Mouse (Mus musculus) myocyte (in vitro differentiated cells): Measurements from ENCODE around the gene Nudt7. TPM values are rescaled to one million over a fixed set of nuclear protein-coding genes. Genes with fewer than 3 reads are reported as not detected.

Experiments used
- H3K27me3 ChIP-seq: one replicate; pipeline ENCODE4 v1.6.1; 2011; ENCODE audit not compliant: control insufficient read depth, insufficient read depth, insufficient read length
- H3K36me3 ChIP-seq: one replicate; pipeline ENCODE4 v1.6.1; 2011; ENCODE audit not compliant: control insufficient read depth, insufficient read depth
- H3K4me2 ChIP-seq: one replicate; pipeline ENCODE4 v1.6.1; 2011; ENCODE audit warnings: low read depth, control low read depth
- H3K4me3 ChIP-seq: one replicate; pipeline ENCODE4 v1.5.1; 2011; ENCODE audit warnings: mild to moderate bottlenecking, control low read depth, moderate library complexity
- H3K79me2 ChIP-seq: one replicate; pipeline ENCODE4 v1.6.1; 2011; ENCODE audit not compliant: control insufficient read depth, insufficient read depth
- H3ac ChIP-seq: one replicate; pipeline ENCODE4 v1.6.1; 2011; ENCODE audit not compliant: control insufficient read depth, insufficient read length
- CEBPB ChIP-seq: IDR thresholded peaks from 2 replicates; pipeline ENCODE4 v1.6.1; 2011; ENCODE audit warnings: mild to moderate bottlenecking, moderate library complexity; ENCODE audit not compliant: poor library complexity, insufficient read depth, severe bottlenecking
- E2F4 ChIP-seq: IDR thresholded peaks from one replicate; pipeline ENCODE4 v1.6.1; 2011; ENCODE audit warnings: mild to moderate bottlenecking, control low read depth, moderate library complexity; ENCODE audit not compliant: insufficient read depth
- MAX ChIP-seq: IDR thresholded peaks from one replicate; pipeline ENCODE4 v1.6.1; 2011; ENCODE audit warnings: low read depth, mild to moderate bottlenecking, control low read depth
- MYOD1 ChIP-seq, 3 experiments: IDR thresholded peaks; one replicate each; pipeline ENCODE4 v1.6.1; 2011; ENCODE audit warnings: control low read depth in 2 of 3, low read depth in 2 of 3, mild to moderate bottlenecking in 2 of 3, moderate library complexity in 1 of 3; ENCODE audit not compliant: insufficient read length in 2 of 3, control insufficient read depth in 1 of 3
- MYOG ChIP-seq, 3 experiments: IDR thresholded peaks; one replicate each; pipeline ENCODE4 v1.6.1; 2011; ENCODE audit warnings: control low read depth in 2 of 3, low read depth in 2 of 3, mild to moderate bottlenecking in 2 of 3; ENCODE audit not compliant: insufficient read length in 2 of 3, control insufficient read depth in 1 of 3, insufficient read depth in 1 of 3
- POLR2A ChIP-seq: IDR thresholded peaks from one replicate; pipeline ENCODE4 v1.6.1; 2011; ENCODE audit warnings: low read depth, mild to moderate bottlenecking, control low read depth, moderate library complexity; ENCODE audit not compliant: insufficient read length
- POLR2AphosphoS2 ChIP-seq: IDR thresholded peaks from one replicate; pipeline ENCODE4 v1.6.1; 2011; ENCODE audit warnings: low read depth, control low read depth; ENCODE audit not compliant: insufficient read length
- REST ChIP-seq: IDR thresholded peaks from one replicate; pipeline ENCODE4 v1.6.1; 2011; ENCODE audit warnings: mild to moderate bottlenecking, control low read depth, moderate library complexity; ENCODE audit not compliant: insufficient read depth, insufficient read length
- SRF ChIP-seq: IDR thresholded peaks from one replicate; pipeline ENCODE4 v1.6.1; 2011; ENCODE audit warnings: low read depth; ENCODE audit not compliant: control insufficient read depth, insufficient read length
- TCF12 ChIP-seq: IDR thresholded peaks from one replicate; pipeline ENCODE4 v1.6.1; 2011; ENCODE audit warnings: mild to moderate bottlenecking, control low read depth; ENCODE audit not compliant: poor library complexity, insufficient read depth, severe bottlenecking
- TCF3 ChIP-seq: IDR thresholded peaks from one replicate; pipeline ENCODE4 v1.6.1; 2011; ENCODE audit warnings: low read depth, control low read depth; ENCODE audit not compliant: insufficient read length
- USF1 ChIP-seq: IDR thresholded peaks from one replicate; pipeline ENCODE4 v1.6.1; 2011; ENCODE audit warnings: low read depth, mild to moderate bottlenecking, control low read depth, moderate library complexity
- polyA plus RNA-seq: library from polyadenylated mRNA; unstranded; fragments of >200 nt; fragmentation: generic; extraction: Trizol; gene quantifications from one replicate; pipeline ENCODE4 v1.2.1, GENCODE M21; 2012; ENCODE audit warnings: missing spikeins

The Nudt7 gene
- polyA plus RNA-seq, 1 experiment = not detected

GRCm38 (mm10) chr8:114163871-114164270 lies 30.5 kb downstream of the Nudt7 start:
- H3K4me2 ChIP-seq = no peak overlapping the region
- H3K27me3 ChIP-seq = no peaks in the 10 kb centered on the region
- H3K79me2 ChIP-seq = no peaks in the 10 kb centered on the region
- TF ChIP-seq SRF = no peak
- TF ChIP-seq USF1 = no peak
- no peak for TF ChIP-seq MYOD1 (IDR thresholded peaks at IDR 0.05; ENCODE audit: control insufficient read depth in 1 of 3, insufficient read length in 2 of 3, low read depth in 2 of 3)
- no peak for TF ChIP-seq MYOG (IDR thresholded peaks at IDR 0.05; ENCODE audit: control insufficient read depth in 1 of 3, insufficient read depth in 1 of 3, insufficient read length in 2 of 3, low read depth in 2 of 3)
- TF ChIP-seq POLR2AphosphoS2 = no peak
- TF ChIP-seq REST = no peak
- no peak for TF ChIP-seq MAX
- no peak overlapping the region for H3ac ChIP-seq
- H3K36me3 ChIP-seq = no peaks in the 10 kb centered on the region
- no peak overlapping the region for H3K4me3 ChIP-seq

- Histone ChIP-seq H3K27me3 (no peaks in the 10 kb centered on the region), H3K79me2 (no peaks in the 10 kb centered on the region), H3K4me3 (no peak overlapping the region), H3ac (no peak overlapping the region), H3K4me2 (no peak overlapping the region), H3K36me3 (no peaks in the 10 kb centered on the region)
- TF ChIP-seq REST = no peak
- TF ChIP-seq POLR2A = no peak
Observed at GRCm38 (mm10) chr8:114164444-114165096, 31.2 kb downstream of the Nudt7 start.

GRCm38 (mm10) chr8:114165741-114166140 lies 32.4 kb downstream of the Nudt7 start:
- Histone ChIP-seq H3K36me3 (no peaks in the 10 kb centered on the region), H3K79me2 (no peaks in the 10 kb centered on the region), H3K27me3 (no peaks in the 10 kb centered on the region), H3K4me3 (no peak overlapping the region), H3K4me2 (no peak overlapping the region), H3ac (no peak overlapping the region)
- no peak for TF ChIP-seq SRF
- no peak for TF ChIP-seq POLR2AphosphoS2
- no peak for TF ChIP-seq USF1
- no peak for TF ChIP-seq MAX
- TF ChIP-seq CEBPB = no peak
- TF ChIP-seq TCF12 = no peak
- no peak for TF ChIP-seq MYOD1 (IDR thresholded peaks at IDR 0.05; ENCODE audit: control insufficient read depth in 1 of 3, insufficient read length in 2 of 3, low read depth in 2 of 3)
- TF ChIP-seq POLR2A = no peak

GRCm38 (mm10) chr8:114176721-114177120 lies 43.4 kb downstream of the Nudt7 start:
- Histone ChIP-seq H3ac (no peak overlapping the region), H3K4me2 (no peak overlapping the region), H3K4me3 (no peak overlapping the region), H3K79me2 (no peaks in the 10 kb centered on the region), H3K27me3 (no peaks in the 10 kb centered on the region), H3K36me3 (no peaks in the 10 kb centered on the region)
- no peak for TF ChIP-seq CEBPB
- no peak for TF ChIP-seq E2F4
- TF ChIP-seq POLR2A = no peak
- no peak for TF ChIP-seq REST
- no peak for TF ChIP-seq TCF3
- no peak for TF ChIP-seq POLR2AphosphoS2
- TF ChIP-seq MYOD1 (IDR thresholded peaks at IDR 0.05; ENCODE audit: control insufficient read depth in 1 of 3, insufficient read length in 2 of 3, low read depth in 2 of 3) = no peak
- no peak for TF ChIP-seq MYOG (IDR thresholded peaks at IDR 0.05; ENCODE audit: control insufficient read depth in 1 of 3, insufficient read depth in 1 of 3, insufficient read length in 2 of 3, low read depth in 2 of 3)
- no peak for TF ChIP-seq USF1
- TF ChIP-seq SRF = no peak

GRCm38 (mm10) chr8:114193334-114193733 lies 60.0 kb downstream of the Nudt7 start:
- no peaks in the 10 kb centered on the region for H3K27me3 ChIP-seq
- no peaks in the 10 kb centered on the region for H3K36me3 ChIP-seq
- no peaks in the 10 kb centered on the region for H3K79me2 ChIP-seq
- TF ChIP-seq POLR2AphosphoS2 (no peak), MYOG (IDR thresholded peaks at IDR 0.05; ENCODE audit: control insufficient read depth in 1 of 3, insufficient read depth in 1 of 3, insufficient read length in 2 of 3, low read depth in 2 of 3) (no peak), E2F4 (no peak), TCF3 (no peak), REST (no peak), CEBPB (no peak), USF1 (no peak), POLR2A (no peak), TCF12 (no peak), SRF (no peak), MYOD1 (IDR thresholded peaks at IDR 0.05; ENCODE audit: control insufficient read depth in 1 of 3, insufficient read length in 2 of 3, low read depth in 2 of 3) (no peak), MAX (no peak)
- no peak overlapping the region for H3K4me3 ChIP-seq
- no peak overlapping the region for H3K4me2 ChIP-seq
- no peak overlapping the region for H3ac ChIP-seq
